Mouse (Mus musculus) hindbrain, embryonic 13.5 days (tissue): ENCODE results near the gene Tmem63c. TPM values are rescaled to one million over a fixed set of nuclear protein-coding genes. Genes with fewer than 3 reads are reported as not detected.

Experiments used
- ATAC-seq: fragments of 200-750 bp; cut with Nextera tagmentation; 2 replicates; pipeline ENCODE4 v1.8.0; 2017; ENCODE audit warnings: moderate TSS enrichment; ENCODE audit not compliant: low FRiP score
- H3K27ac ChIP-seq: fragments of 300-500 bp; sonication (generic); 2 replicates; pipeline ENCODE4 v1.5.1; 2015; ENCODE audit warnings: inconsistent platforms, mild to moderate bottlenecking, moderate library complexity
- H3K27me3 ChIP-seq: fragments of 300-500 bp; sonication (generic); 2 replicates; pipeline ENCODE4 v1.6.1; 2015; ENCODE audit warnings: mild to moderate bottlenecking, inconsistent platforms
- H3K36me3 ChIP-seq: fragments of 300-500 bp; sonication (generic); 2 replicates; pipeline ENCODE4 v1.6.1; 2015; ENCODE audit warnings: mild to moderate bottlenecking, inconsistent platforms
- H3K4me1 ChIP-seq: fragments of 300-500 bp; sonication (generic); replicated peaks from 2 replicates; pipeline ENCODE4 v1.6.1; 2015; ENCODE audit warnings: inconsistent platforms
- H3K4me2 ChIP-seq: fragments of 300-500 bp; sonication (generic); 2 replicates; pipeline ENCODE4 v1.6.1; 2015; ENCODE audit warnings: inconsistent platforms, mild to moderate bottlenecking, moderate library complexity
- H3K4me3 ChIP-seq: fragments of 300-500 bp; sonication (generic); 2 replicates; pipeline ENCODE4 v1.5.1; 2015; ENCODE audit warnings: mild to moderate bottlenecking, inconsistent platforms
- H3K9ac ChIP-seq: fragments of 300-500 bp; sonication (generic); 2 replicates; pipeline ENCODE4 v1.6.1; 2015; ENCODE audit warnings: mild to moderate bottlenecking, inconsistent platforms
- H3K9me3 ChIP-seq: fragments of 300-500 bp; sonication (generic); 2 replicates; pipeline ENCODE4 v1.6.1; 2016; ENCODE audit warnings: inconsistent platforms
- WGBS: fragments of 180-500 bp; shearing (Covaris S2); methylation state at CpG from one replicate; pipeline ENCODE4 v1.1.7; 2015; 5-methylcytosine and 5-hydroxymethylcytosine counted together
- polyA plus RNA-seq: library from polyadenylated mRNA; unstranded; fragments of >200 nt; fragmentation: Nextera tagmentation; extraction: Ambion mirVana; gene quantifications from 2 replicates; pipeline ENCODE4 v1.2.1, GENCODE M21; 2015

Tmem63c gene
- polyA plus RNA-seq, 1 experiment from 2014 or later = 7.3 TPM

GRCm38 (mm10) chr12:87076610-87077009 is 55.5 kb downstream of the Tmem63c start:
- ATAC-seq = no peak
- WGBS = 95% methylated on average over 2 of the region's 2 CpGs
- Histone ChIP-seq H3K4me2 (no peak overlapping the region), H3K4me1 (no peaks in the 10 kb centered on the region), H3K36me3 (peaks cover 49% of the 10 kb centered on the region), H3K27ac (no peak overlapping the region), H3K27me3 (no peaks in the 10 kb centered on the region), H3K4me3 (no peak overlapping the region), H3K9me3 (no peaks in the 10 kb centered on the region), H3K9ac (no peak overlapping the region)

- WGBS = 85% methylated on average over 8 of the region's 8 CpGs
- H3K27me3 ChIP-seq = 0 out of 2 replicates have a peak, but pooled peaks cover 3% of the 10 kb centered on the region
- H3K4me1 ChIP-seq = no peaks in the 10 kb centered on the region
- no peak for ATAC-seq
- H3K36me3 ChIP-seq = peaks cover 33% of the 10 kb centered on the region
- H3K27ac ChIP-seq = no peak overlapping the region
- H3K4me2 ChIP-seq = no peak overlapping the region
- no peak overlapping the region for H3K9ac ChIP-seq
- H3K4me3 ChIP-seq = no peak overlapping the region
- H3K9me3 ChIP-seq = no peaks in the 10 kb centered on the region
Observed at GRCm38 (mm10) chr12:87082797-87083196, 61.7 kb downstream of the Tmem63c start.

GRCm38 (mm10) chr12:87087236-87087635 is 66.1 kb downstream of the Tmem63c start:
- H3K27ac ChIP-seq = no peak overlapping the region
- no peaks in the 10 kb centered on the region for H3K27me3 ChIP-seq
- H3K9ac ChIP-seq = no peak overlapping the region
- H3K4me1 ChIP-seq = no peaks in the 10 kb centered on the region
- H3K36me3 ChIP-seq = peaks cover 27% of the 10 kb centered on the region
- no peak overlapping the region for H3K4me2 ChIP-seq
- WGBS = 70% methylated on average over 7 of the region's 7 CpGs
- no peak overlapping the region for H3K4me3 ChIP-seq
- no peak for ATAC-seq
- H3K9me3 ChIP-seq = no peaks in the 10 kb centered on the region

GRCm38 (mm10) chr12:87088331-87088730 is 67.2 kb downstream of the Tmem63c start:
- peaks cover 25% of the 10 kb centered on the region; the same call in 1 of the 2 replicates for H3K36me3 ChIP-seq
- no peaks in the 10 kb centered on the region for H3K9me3 ChIP-seq
- no peak overlapping the region for H3K9ac ChIP-seq
- no peaks in the 10 kb centered on the region for H3K27me3 ChIP-seq
- H3K27ac ChIP-seq = no peak overlapping the region
- H3K4me3 ChIP-seq = no peak overlapping the region
- no peaks in the 10 kb centered on the region for H3K4me1 ChIP-seq
- no peak for ATAC-seq
- WGBS = 40% methylated on average over 4 of the region's 4 CpGs
- H3K4me2 ChIP-seq = no peak overlapping the region

GRCm38 (mm10) chr12:87089255-87089654 is 68.1 kb downstream of the Tmem63c start:
- 72% methylated on average over 4 of the region's 4 CpGs for WGBS
- no peak for ATAC-seq
- Histone ChIP-seq H3K4me3 (no peak overlapping the region), H3K9me3 (no peaks in the 10 kb centered on the region), H3K36me3 (peaks cover 25% of the 10 kb centered on the region; the same call in 1 of the 2 replicates), H3K4me1 (no peaks in the 10 kb centered on the region), H3K27me3 (no peaks in the 10 kb centered on the region), H3K27ac (no peak overlapping the region), H3K4me2 (no peak overlapping the region), H3K9ac (no peak overlapping the region)

- WGBS = 75% methylated on average over 2 of the region's 2 CpGs
- peaks cover 23% of the 10 kb centered on the region; the same call in 1 of the 2 replicates for H3K36me3 ChIP-seq
- no peaks in the 10 kb centered on the region for H3K4me1 ChIP-seq
Observed at GRCm38 (mm10) chr12:87089701-87090100, 68.6 kb downstream of the Tmem63c start.

GRCm38 (mm10) chr12:87091916-87092315 is 70.8 kb downstream of the Tmem63c start:
- WGBS = 96% methylated on average over 2 of the region's 2 CpGs
- Histone ChIP-seq H3K4me3 (no peak overlapping the region), H3K9me3 (no peaks in the 10 kb centered on the region)

More at GRCm38 (mm10) chr12:87089701-87090100, 68.6 kb downstream of the Tmem63c start:
- no peaks in the 10 kb centered on the region for H3K9me3 ChIP-seq
- H3K9ac ChIP-seq = no peak overlapping the region
- no peaks in the 10 kb centered on the region for H3K27me3 ChIP-seq
- H3K27ac ChIP-seq = no peak overlapping the region
- no peak for ATAC-seq
- H3K4me2 ChIP-seq = no peak overlapping the region
- no peak overlapping the region for H3K4me3 ChIP-seq

GRCm38 (mm10) chr12:87093249-87093648 is 72.1 kb downstream of the Tmem63c start:
- H3K4me1 ChIP-seq = no peaks in the 10 kb centered on the region
- WGBS = 82% methylated on average over 4 of the region's 4 CpGs
- no peak overlapping the region for H3K27ac ChIP-seq
- no peak for ATAC-seq
- H3K27me3 ChIP-seq = no peaks in the 10 kb centered on the region
- peaks cover 11% of the 10 kb centered on the region; the same call in 1 of the 2 replicates for H3K36me3 ChIP-seq
- H3K4me2 ChIP-seq = no peak overlapping the region
- H3K9ac ChIP-seq = no peak overlapping the region
- no peak overlapping the region for H3K4me3 ChIP-seq
- no peaks in the 10 kb centered on the region for H3K9me3 ChIP-seq

More at GRCm38 (mm10) chr12:87091916-87092315, 70.8 kb downstream of the Tmem63c start:
- Histone ChIP-seq H3K4me1 (no peaks in the 10 kb centered on the region), H3K9ac (no peak overlapping the region), H3K4me2 (no peak overlapping the region), H3K27ac (no peak overlapping the region), H3K36me3 (peaks cover 14% of the 10 kb centered on the region; the same call in 1 of the 2 replicates), H3K27me3 (no peaks in the 10 kb centered on the region)
- ATAC-seq = no peak

- Histone ChIP-seq H3K4me2 (no peak overlapping the region), H3K9me3 (no peaks in the 10 kb centered on the region), H3K27ac (no peak overlapping the region), H3K4me1 (no peaks in the 10 kb centered on the region), H3K36me3 (peaks cover 11% of the 10 kb centered on the region; the same call in 1 of the 2 replicates), H3K9ac (no peak overlapping the region), H3K4me3 (no peak overlapping the region), H3K27me3 (no peaks in the 10 kb centered on the region)
- 77% methylated on average over 6 of the region's 6 CpGs for WGBS
- no peak for ATAC-seq
Observed at GRCm38 (mm10) chr12:87093671-87094070, 72.5 kb downstream of the Tmem63c start.

- H3K4me2 ChIP-seq = no peak overlapping the region
- H3K4me1 ChIP-seq = peaks cover 10% of the 10 kb centered on the region
- no peaks in the 10 kb centered on the region for H3K9me3 ChIP-seq
- no peak for ATAC-seq
- no peak overlapping the region for H3K9ac ChIP-seq
- H3K27ac ChIP-seq = no peak overlapping the region
- no peak overlapping the region for H3K4me3 ChIP-seq
- peaks cover 42% of the 10 kb centered on the region for H3K27me3 ChIP-seq
- no peaks in the 10 kb centered on the region for H3K36me3 ChIP-seq
- WGBS = 84% methylated on average over 4 of the region's 4 CpGs
Observed at GRCm38 (mm10) chr12:87100331-87100730, 79.2 kb downstream of the Tmem63c start.

GRCm38 (mm10) chr12:87102165-87102631 is 81.1 kb downstream of the Tmem63c start, which contains the start of gene Ngb:
Gene Ngb (minus strand): TSS chr12:87102539.
- Histone ChIP-seq H3K36me3 (no peaks in the 10 kb centered on the region), H3K9ac (peak within 1 kb of the TSS; percentile 63), H3K4me1 (peaks cover 11% of the 10 kb centered on the region), H3K27me3 (peaks cover 42% of the 10 kb centered on the region), H3K27ac (no peak within 1 kb of the TSS), H3K4me3 (peak within 1 kb of the TSS; percentile 40), H3K4me2 (peak within 1 kb of the TSS; percentile 68), H3K9me3 (no peaks in the 10 kb centered on the region)
- ATAC-seq = peak; percentile 39; the same call in 1 of the 2 replicates
- 3% methylated on average over 32 of the region's 32 CpGs for WGBS

GRCm38 (mm10) chr12:87103471-87103870 is 82.3 kb downstream of the Tmem63c start:
- Histone ChIP-seq H3K36me3 (peaks cover 5% of the 10 kb centered on the region), H3K27ac (no peak overlapping the region), H3K4me3 (no peak overlapping the region), H3K4me2 (no peak overlapping the region), H3K9ac (no peak overlapping the region), H3K9me3 (no peaks in the 10 kb centered on the region), H3K4me1 (peaks cover 16% of the 10 kb centered on the region), H3K27me3 (peaks cover 42% of the 10 kb centered on the region)
- WGBS = 93% methylated on average over 4 of the region's 4 CpGs
- ATAC-seq = no peak

GRCm38 (mm10) chr12:87104796-87105195 is 83.7 kb downstream of the Tmem63c start:
- H3K27ac ChIP-seq = no peak overlapping the region
- H3K4me1 ChIP-seq = peaks cover 16% of the 10 kb centered on the region
- H3K27me3 ChIP-seq = peaks cover 40% of the 10 kb centered on the region
- H3K9me3 ChIP-seq = no peaks in the 10 kb centered on the region
- H3K4me3 ChIP-seq = no peak overlapping the region
- no peak for ATAC-seq
- no peak overlapping the region for H3K9ac ChIP-seq
- 91% methylated on average over 4 of the region's 4 CpGs for WGBS
- H3K36me3 ChIP-seq = peaks cover 14% of the 10 kb centered on the region
- H3K4me2 ChIP-seq = no peak overlapping the region
